Mouse (Mus musculus): ENCODE results near the gene Hoxc9.

- TF ChIP-seq CTCF (IDR thresholded peaks at IDR 0.05): no peak
- TF ChIP-seq EP300 (IDR thresholded peaks at IDR 0.05): no peak
Observed at GRCm38 (mm10) chr15:102997431-102997830, 21.2 kb downstream of the Hoxc9 start.

Measured in lung, postnatal 0 days (tissue).